Mouse (Mus musculus) limb, embryonic 11.5 days (tissue): ENCODE measurements around the gene Jakmip3. TPM values are rescaled to one million over a fixed set of nuclear protein-coding genes. Genes with fewer than 3 reads are reported as not detected.

Experiments
- ATAC-seq: fragments of 200-750 bp; cut with Nextera tagmentation; 2 replicates; pipeline ENCODE4 v1.8.0; 2017; ENCODE audit warnings: low read depth; ENCODE audit not compliant: insufficient number of reproducible peaks, low FRiP score, low TSS enrichment
- DNase-seq: peaks from one replicate; pipeline ENCODE4 v3.0.0-alpha.2; 2015; ENCODE audit warnings: low spot score
- H3K27ac ChIP-seq: fragments of 300-500 bp; sonication (generic); replicated peaks from 2 replicates; pipeline ENCODE4 v1.5.1; 2014; ENCODE audit warnings: low read depth, mild to moderate bottlenecking, low read length
- H3K27me3 ChIP-seq: fragments of 300-500 bp; sonication (generic); 2 replicates; pipeline ENCODE4 v1.6.1; 2014; ENCODE audit warnings: mild to moderate bottlenecking, low read length, mixed read lengths; ENCODE audit not compliant: control insufficient read depth, insufficient read depth
- H3K36me3 ChIP-seq: fragments of 300-500 bp; sonication (generic); 2 replicates; pipeline ENCODE4 v1.6.1; 2014; ENCODE audit warnings: mild to moderate bottlenecking, low read length, moderate library complexity, mixed read lengths; ENCODE audit not compliant: control insufficient read depth, insufficient read depth
- H3K4me1 ChIP-seq: fragments of 300-500 bp; sonication (generic); 2 replicates; pipeline ENCODE4 v1.6.1; 2014; ENCODE audit warnings: low read length, mixed read lengths; ENCODE audit not compliant: control insufficient read depth, insufficient read depth
- H3K4me2 ChIP-seq: fragments of 300-500 bp; sonication (generic); 2 replicates; pipeline ENCODE4 v1.6.1; 2014; ENCODE audit warnings: low read depth, mild to moderate bottlenecking, moderate library complexity; ENCODE audit not compliant: severe bottlenecking
- H3K4me3 ChIP-seq: fragments of 300-500 bp; sonication (generic); 2 replicates; pipeline ENCODE4 v1.5.1; 2014; ENCODE audit warnings: low read depth, low read length
- H3K9ac ChIP-seq: fragments of 300-500 bp; sonication (generic); 2 replicates; pipeline ENCODE4 v1.6.1; 2014; ENCODE audit warnings: mild to moderate bottlenecking, low read length
- H3K9me3 ChIP-seq: fragments of 300-500 bp; sonication (generic); 2 replicates; pipeline ENCODE4 v1.6.1; 2016; ENCODE audit warnings: low read length; ENCODE audit not compliant: control insufficient read depth
- WGBS: fragments of 180-500 bp; shearing (Covaris S2); extraction: QIAGEN DNeasy Blood & Tissue Kit; methylation state at CpG from one replicate; pipeline ENCODE4 v1.1.7; 2014; 5-methylcytosine and 5-hydroxymethylcytosine counted together
- polyA plus RNA-seq: library from polyadenylated mRNA; unstranded; fragments of >200 nt; fragmentation: Nextera tagmentation; extraction: Ambion mirVana; gene quantifications from 2 replicates; pipeline ENCODE4 v1.2.1, GENCODE M21; 2014

Gene Jakmip3
- polyA plus RNA-seq, 1 experiment from 2014 or later = 0.45 TPM

DNA sequence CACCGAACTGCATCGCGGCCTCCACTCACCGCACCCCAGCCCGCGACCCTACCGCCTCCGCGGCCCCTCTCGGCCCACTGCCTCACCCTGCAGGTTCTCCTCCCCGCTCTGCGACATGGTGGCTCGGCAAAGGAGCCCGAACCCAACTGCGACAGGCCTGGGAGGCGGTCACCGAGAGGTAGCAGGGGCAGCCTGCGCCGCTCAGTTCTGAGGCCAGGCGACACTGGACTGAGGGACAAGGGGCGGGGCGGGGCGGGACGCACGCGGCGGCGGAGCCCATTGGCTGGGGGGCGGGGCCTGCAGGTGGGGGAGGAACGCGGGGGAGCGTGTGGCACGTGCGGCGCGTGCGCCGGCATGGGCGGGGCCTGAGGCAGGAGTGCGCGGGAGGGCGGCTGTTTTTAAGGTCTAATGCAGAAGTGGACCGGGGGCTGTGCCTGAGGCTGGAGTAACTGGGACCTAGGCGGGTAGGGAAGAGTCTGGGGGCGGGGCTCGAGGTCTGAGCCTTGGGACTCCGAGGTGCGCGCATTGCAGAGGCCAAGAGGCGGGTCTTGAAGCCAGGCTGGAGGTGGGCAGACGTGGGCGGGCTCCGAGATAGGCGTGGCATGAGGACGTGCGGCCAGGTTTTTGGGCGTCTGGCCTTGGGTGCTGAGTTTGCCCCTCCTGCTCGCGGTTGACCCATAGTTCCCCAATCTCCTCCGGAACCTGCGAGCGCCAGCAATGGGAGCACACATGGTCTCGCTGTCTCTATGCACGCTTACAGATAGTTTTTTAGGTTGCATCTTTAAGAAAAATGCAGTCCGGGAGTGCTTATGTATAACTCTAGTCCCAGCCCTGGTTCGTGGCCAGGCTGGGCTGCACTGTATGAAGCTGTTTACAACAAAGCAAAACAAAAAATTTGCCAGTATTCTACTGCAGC is 31.0 kb upstream of the Jakmip3 start, which contains the start of gene Bnip3:
Bnip3 (minus strand) TSS at position 243 of the 916 bp plus-strand sequence.
- Histone ChIP-seq H3K36me3 (no peaks in the 10 kb centered on the region), H3K4me3 (peak within 1 kb of the TSS; percentile 79), H3K9me3 (no peaks in the 10 kb centered on the region), H3K27ac (peak within 1 kb of the TSS; percentile 43), H3K9ac (peak within 1 kb of the TSS; percentile 84), H3K4me2 (peak within 1 kb of the TSS; percentile 62), H3K4me1 (peaks cover 13% of the 10 kb centered on the region), H3K27me3 (no peaks in the 10 kb centered on the region)
- DNase-seq (peak; percentile 96), ATAC-seq (peak; percentile 97)
- WGBS = under 1% methylated on average over 62 of the region's 66 CpGs

GRCm38 (mm10) chr7:138910193-138910562 is 30.4 kb upstream of the Jakmip3 start:
- Histone ChIP-seq H3K36me3 (no peaks in the 10 kb centered on the region), H3K27ac (peak overlapping the region; percentile 43; the same call in 1 of the 2 replicates), H3K9me3 (no peaks in the 10 kb centered on the region), H3K4me3 (peak overlapping the region; percentile 79), H3K4me1 (peaks cover 13% of the 10 kb centered on the region), H3K4me2 (peak overlapping the region; percentile 62), H3K9ac (peak overlapping the region; percentile 55), H3K27me3 (no peaks in the 10 kb centered on the region)
- DNase-seq = no peak
- 25% methylated on average over 7 of the region's 7 CpGs for WGBS
- no peak for ATAC-seq

GRCm38 (mm10) chr7:138913616-138914015 is 26.9 kb upstream of the Jakmip3 start:
- Histone ChIP-seq H3K36me3 (no peaks in the 10 kb centered on the region), H3K9ac (no peak overlapping the region), H3K9me3 (no peaks in the 10 kb centered on the region), H3K4me2 (no peak overlapping the region), H3K4me3 (no peak overlapping the region), H3K4me1 (no peaks in the 10 kb centered on the region; the same call in 1 of the 2 replicates), H3K27ac (no peak overlapping the region), H3K27me3 (no peaks in the 10 kb centered on the region)
- DNase-seq (no peak), ATAC-seq (no peak)
- WGBS = 74% methylated on average over 3 of the region's 3 CpGs

DNA sequence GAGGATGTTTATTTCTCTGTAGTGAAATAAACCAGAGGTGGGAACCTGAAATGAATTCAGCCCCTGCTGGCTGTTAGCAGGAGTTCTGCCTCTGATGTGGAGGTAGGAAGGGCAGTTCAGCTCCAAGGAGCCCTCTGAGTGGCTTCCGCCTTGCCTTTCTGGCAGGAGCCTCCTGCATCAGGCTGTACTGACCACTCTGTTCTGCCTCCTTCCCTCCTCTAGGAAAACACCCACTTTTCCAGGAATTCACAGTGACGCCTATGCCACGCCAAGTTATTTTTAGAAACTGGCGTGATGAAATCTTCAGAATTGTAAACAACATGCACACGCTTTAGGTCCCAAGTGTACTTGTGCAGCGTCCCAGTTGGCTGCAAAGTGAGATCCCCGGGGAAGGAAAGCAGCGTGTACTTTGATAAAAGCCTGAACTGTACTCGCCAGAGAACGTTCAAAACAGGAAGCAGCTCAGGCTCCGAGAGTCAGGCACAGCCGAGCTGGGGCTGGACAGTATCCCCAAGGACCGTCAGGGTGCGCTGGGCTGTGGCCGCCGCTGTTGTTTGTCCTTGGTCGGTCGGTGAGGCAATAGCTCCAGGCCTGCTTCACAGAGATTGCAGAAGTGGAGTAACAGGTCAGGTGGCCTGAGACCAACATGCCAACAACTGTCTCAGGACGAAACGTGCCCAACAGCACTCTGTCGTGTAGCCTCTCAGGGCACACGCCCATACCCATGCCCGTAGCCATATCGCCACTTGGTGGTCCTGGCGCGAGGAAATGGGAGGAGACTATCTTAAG is 21.2 kb upstream of the Jakmip3 start:
- peak overlapping the region; percentile 28 for H3K4me3 ChIP-seq
- H3K9ac ChIP-seq = no peak overlapping the region
- H3K27ac ChIP-seq = no peak overlapping the region
- H3K4me1 ChIP-seq = no peaks in the 10 kb centered on the region
- H3K4me2 ChIP-seq = peak overlapping the region; percentile 60
- ATAC-seq (0 out of 2 replicates have a peak, but pooled peaks have one; percentile 62), DNase-seq (peak; percentile 53)
- WGBS = 2% methylated on average over 26 of the region's 26 CpGs
- no peaks in the 10 kb centered on the region for H3K9me3 ChIP-seq
- H3K36me3 ChIP-seq = no peaks in the 10 kb centered on the region
- no peaks in the 10 kb centered on the region for H3K27me3 ChIP-seq

DNA sequence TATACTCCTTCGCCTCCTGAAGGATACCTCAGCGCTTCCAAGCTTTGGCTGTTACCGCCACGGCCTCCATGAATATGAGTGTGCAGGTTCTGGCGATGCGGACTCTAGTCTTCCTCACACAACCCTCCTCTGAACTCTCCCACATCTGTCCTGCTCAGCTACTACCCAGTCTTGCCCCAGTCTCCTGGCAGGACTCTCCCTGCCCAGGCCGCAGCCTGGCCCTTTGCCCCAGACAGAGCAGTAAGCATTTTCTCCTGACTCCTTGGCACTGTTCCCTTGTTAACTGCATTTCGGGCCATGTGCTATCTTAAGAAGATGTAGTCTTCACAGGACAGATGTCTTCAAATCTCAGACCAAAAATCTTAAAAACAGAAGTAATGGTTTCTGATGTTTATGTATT is 18.9 kb upstream of the Jakmip3 start:
- no peak overlapping the region for H3K9ac ChIP-seq
- no peak for DNase-seq
- no peaks in the 10 kb centered on the region for H3K36me3 ChIP-seq
- 94% methylated on average over 8 of the region's 8 CpGs for WGBS
- H3K4me1 ChIP-seq = no peaks in the 10 kb centered on the region
- H3K4me3 ChIP-seq = no peak overlapping the region
- no peaks in the 10 kb centered on the region for H3K9me3 ChIP-seq
- no peak for ATAC-seq
- no peak overlapping the region for H3K27ac ChIP-seq
- H3K4me2 ChIP-seq = no peak overlapping the region
- no peaks in the 10 kb centered on the region for H3K27me3 ChIP-seq

DNA sequence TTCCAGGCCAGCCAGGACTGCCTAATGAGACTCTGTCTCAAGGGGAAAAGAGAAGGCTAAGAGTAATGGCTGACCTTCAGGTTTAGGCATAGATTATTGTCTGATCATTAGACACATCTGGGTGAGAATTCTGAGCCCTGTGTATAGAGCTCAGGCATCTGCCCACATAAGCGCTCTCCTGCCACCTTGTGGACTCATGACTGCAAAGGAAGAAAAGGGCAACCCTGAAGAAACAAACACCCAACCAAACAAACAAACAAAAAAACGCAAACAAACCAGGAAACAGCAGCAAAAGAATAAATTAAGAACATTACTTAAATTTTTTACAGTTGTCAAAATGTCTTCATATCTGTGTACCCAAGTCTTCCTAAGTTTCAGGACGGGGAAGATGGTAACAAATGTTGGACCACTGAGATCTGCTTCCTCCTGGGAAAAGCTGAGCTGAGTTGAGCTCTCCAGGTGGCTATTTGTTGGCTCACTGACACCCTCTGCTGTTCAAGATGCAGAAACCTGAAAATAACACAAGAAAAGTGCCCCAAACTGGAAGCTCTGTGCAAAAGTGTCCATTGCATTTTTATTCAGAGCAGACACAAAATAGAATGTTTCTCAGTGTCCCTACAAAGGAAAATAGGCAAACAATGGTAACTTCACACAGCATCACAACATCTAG is 16.6 kb upstream of the Jakmip3 start:
- DNase-seq (peak; percentile 34), ATAC-seq (no peak)
- H3K4me2 ChIP-seq = no peak overlapping the region
- no peaks in the 10 kb centered on the region for H3K4me1 ChIP-seq
- no peak overlapping the region for H3K4me3 ChIP-seq
- H3K9me3 ChIP-seq = no peaks in the 10 kb centered on the region
- no peaks in the 10 kb centered on the region for H3K27me3 ChIP-seq
- H3K36me3 ChIP-seq = no peaks in the 10 kb centered on the region
- 12% methylated on average over 3 of the region's 3 CpGs for WGBS
- no peak overlapping the region for H3K9ac ChIP-seq
- no peak overlapping the region for H3K27ac ChIP-seq

DNA sequence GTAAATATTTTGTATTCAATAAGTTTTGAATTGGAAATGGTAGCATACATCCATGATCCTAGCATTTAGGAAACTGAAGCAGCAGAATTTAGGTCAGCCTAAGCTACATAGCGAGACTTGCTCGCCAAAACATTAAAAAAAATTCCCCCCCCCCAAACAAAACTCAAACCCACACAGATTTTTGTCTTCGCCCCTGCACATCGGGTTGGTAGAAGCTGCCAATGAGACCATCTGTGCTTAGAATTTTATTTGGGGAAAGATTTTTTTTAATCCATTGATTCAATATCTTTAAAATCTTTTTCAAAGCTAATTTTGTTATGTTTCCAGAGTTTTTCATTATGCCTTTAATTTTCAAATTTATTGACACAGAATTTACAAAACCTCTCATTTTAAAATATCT is 12.1 kb upstream of the Jakmip3 start:
- ATAC-seq (no peak), DNase-seq (no peak)
- Histone ChIP-seq H3K27me3 (no peaks in the 10 kb centered on the region), H3K4me1 (no peaks in the 10 kb centered on the region), H3K36me3 (no peaks in the 10 kb centered on the region), H3K4me3 (no peak overlapping the region), H3K27ac (no peak overlapping the region), H3K4me2 (no peak overlapping the region), H3K9ac (no peak overlapping the region), H3K9me3 (no peaks in the 10 kb centered on the region)
- 95% methylated on average over 4 of the region's 4 CpGs for WGBS

- Histone ChIP-seq H3K27ac (no peak overlapping the region), H3K9me3 (0 out of 2 replicates have a peak, but pooled peaks cover 3% of the 10 kb centered on the region), H3K36me3 (no peaks in the 10 kb centered on the region), H3K4me1 (no peaks in the 10 kb centered on the region), H3K4me2 (no peak overlapping the region), H3K9ac (no peak overlapping the region), H3K27me3 (peaks cover 7% of the 10 kb centered on the region), H3K4me3 (no peak overlapping the region)
- DNase-seq = no peak
- 91% methylated on average over 3 of the region's 3 CpGs for WGBS
- ATAC-seq = no peak
Observed at GRCm38 (mm10) chr7:138934523-138934922, 6.0 kb upstream of the Jakmip3 start.
